Mouse (Mus musculus) olfactory bulb, adult 2 months (tissue): Measurements from ENCODE around the gene Gpd1.

Source experiments
- CTCF ChIP-seq: fragments of 200-500 bp; IDR thresholded peaks from 2 replicates; pipeline ENCODE4 v1.5.1; 2012; ENCODE audit warnings: low read depth, mild to moderate bottlenecking, low read length, moderate library complexity; ENCODE audit not compliant: insufficient read depth
- POLR2A ChIP-seq: fragments of 200-500 bp; IDR thresholded peaks from 2 replicates; pipeline ENCODE4 v1.6.1; 2012; ENCODE audit warnings: mild to moderate bottlenecking, low read depth, low read length, moderate library complexity; ENCODE audit not compliant: insufficient read depth

DNA sequence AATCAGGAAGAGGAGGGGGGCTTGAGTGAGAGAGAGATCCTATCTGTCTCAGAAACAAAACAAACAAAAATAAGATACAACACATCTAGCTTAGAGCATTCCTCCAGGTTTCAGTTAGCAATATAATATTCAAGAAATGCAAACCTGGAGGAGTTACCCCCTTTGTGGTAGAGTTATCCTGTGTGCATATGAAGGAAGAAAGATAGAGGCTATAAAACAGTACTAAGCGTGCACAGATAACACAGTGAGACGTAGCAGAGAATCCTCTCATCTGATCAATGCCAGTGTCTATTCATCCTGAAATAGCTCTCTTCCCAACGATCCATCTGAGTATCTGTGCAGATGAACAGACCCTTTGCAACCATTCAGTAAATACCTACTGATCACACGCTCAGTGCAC is 50.2 kb downstream of the Gpd1 start:
- TF ChIP-seq CTCF (no peak), POLR2A (no peak)
